Mouse (Mus musculus): ENCODE results near the gene BC049352.

- no peak for TF ChIP-seq CTCF (IDR thresholded peaks at IDR 0.05 in 2 of 3, conservative IDR thresholded peaks at IDR 0.05 in 1 of 3; ENCODE audit: control insufficient read depth in 1 of 3, insufficient read depth in 1 of 3, low read depth in 2 of 3, low read length in 3 of 3, poor library complexity in 1 of 3, severe bottlenecking in 1 of 3)
- no peak for TF ChIP-seq EP300 (IDR thresholded peaks at IDR 0.05; ENCODE audit: low read depth in 1 of 2, low read length in 2 of 2)
- TF ChIP-seq TCF12 (IDR thresholded peaks at IDR 0.05; ENCODE audit: low read depth, low read length), result no peak
- no peak for TF ChIP-seq MAX (IDR thresholded peaks at IDR 0.05; ENCODE audit: low read length)
- TF ChIP-seq TBP (IDR thresholded peaks at IDR 0.05; ENCODE audit: low read depth, low read length), result no peak
- no peak for TF ChIP-seq ZNF384 (IDR thresholded peaks at IDR 0.05; ENCODE audit: low read depth, low read length)
- no peak for TF ChIP-seq HCFC1 (IDR thresholded peaks at IDR 0.05; ENCODE audit: low read depth, low read length)
- TF ChIP-seq BHLHE40 (IDR thresholded peaks at IDR 0.05; ENCODE audit: borderline replicate concordance, low read depth, low read length), result no peak
These were observed 72.8 kb downstream of the BC049352 start for GRCm38 (mm10) chr9:45254605-45255004.
